Mouse (Mus musculus): ENCODE measurements around the gene Rc3h1.

- TF ChIP-seq POLR2A (IDR thresholded peaks at IDR 0.05; ENCODE audit: extremely low read depth, insufficient read depth, low read length) (no peak), CTCF (IDR thresholded peaks at IDR 0.05; ENCODE audit: low read depth, low read length) (no peak)
Measured at GRCm38 (mm10) chr1:160931320-160931719, 25.1 kb downstream of the Rc3h1 start.
